Mouse (Mus musculus): ENCODE measurements around the gene E130218I03Rik.

DNA sequence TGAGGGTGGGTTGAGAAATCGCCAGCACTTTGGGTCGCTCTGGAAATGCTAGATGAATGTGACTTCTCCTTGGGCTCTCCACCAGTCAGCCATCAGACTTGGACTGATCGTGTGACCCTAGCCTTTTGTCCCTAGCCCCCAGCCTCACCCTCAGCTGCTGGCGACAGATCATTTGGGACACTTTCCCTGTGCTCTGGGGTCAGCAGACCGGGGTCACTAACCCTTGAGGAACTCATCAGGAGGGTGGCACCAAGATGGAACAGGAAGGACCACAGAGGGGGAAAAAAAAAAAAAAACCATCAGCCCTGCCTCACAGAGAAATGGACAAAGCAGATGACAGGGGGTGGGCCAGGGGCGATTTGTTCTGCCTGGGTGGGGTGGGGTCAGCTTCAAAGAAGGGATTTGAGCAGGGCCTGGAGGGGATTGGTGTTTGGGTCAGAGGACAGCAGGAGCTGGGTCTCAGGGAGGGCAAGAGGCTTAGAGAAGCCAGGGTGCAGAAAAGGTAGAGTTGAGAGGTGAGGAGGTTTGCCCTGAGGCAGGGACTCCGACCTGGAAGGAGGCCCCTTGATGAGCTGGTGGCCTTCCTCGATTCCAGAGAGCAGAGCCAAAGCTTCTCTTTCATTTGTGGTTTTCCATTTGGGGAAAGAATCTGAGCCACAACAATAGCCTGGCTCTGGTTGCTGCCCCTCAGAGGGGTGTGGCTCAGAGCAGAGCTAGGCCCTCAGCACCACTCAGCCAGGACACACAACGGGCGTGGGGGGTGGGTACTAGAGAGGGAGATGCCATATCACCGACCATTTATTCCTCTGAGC lies 13.9 kb downstream of the E130218I03Rik start:
- TF ChIP-seq CTCF (conservative IDR thresholded peaks at IDR 0.05; ENCODE audit: insufficient read depth, insufficient read length, low read depth, low read length) (no peak), POLR2A (IDR thresholded peaks at IDR 0.05; ENCODE audit: low read depth, low read length) (no peak)

Data from kidney, adult 2 months (tissue).